Mouse (Mus musculus) G1E (cell line): ENCODE data around the gene Gm4131.

Source experiments
- CTCF ChIP-seq: IDR thresholded peaks from 2 replicates; pipeline ENCODE4 v1.5.1; 2012; ENCODE audit warnings: low read depth, low read length, inconsistent platforms, mixed read lengths
- TAL1 ChIP-seq: conservative IDR thresholded peaks from 2 replicates; pipeline ENCODE4 v1.6.1; 2012; ENCODE audit warnings: low read depth, low read length, inconsistent platforms, mixed read lengths

DNA sequence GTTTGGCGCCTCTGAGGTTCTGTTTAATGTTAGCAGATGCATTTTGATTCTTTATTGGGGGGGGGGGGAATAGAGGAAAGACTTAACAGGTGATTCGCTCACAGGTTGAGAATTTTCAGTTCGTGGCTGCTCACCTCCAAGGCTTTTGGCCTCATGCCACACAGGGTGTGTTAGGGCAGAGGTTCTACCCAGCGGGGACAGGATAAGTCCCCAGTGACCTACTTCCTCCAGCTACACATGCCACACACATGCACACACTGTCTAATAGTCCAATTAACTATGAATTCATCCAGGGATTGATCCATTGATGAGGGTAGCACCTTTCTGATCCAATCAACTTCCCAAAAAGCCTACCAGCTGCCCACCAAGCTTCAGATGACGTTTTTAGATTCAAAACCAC is 12.9 kb downstream of the Gm4131 start:
- TF ChIP-seq CTCF (no peak), TAL1 (no peak)
